Mouse (Mus musculus) lung, postnatal 0 days (tissue): ENCODE data around the gene Ctnnal1.

Experiments used
- CTCF ChIP-seq: IDR thresholded peaks from 2 replicates; pipeline ENCODE4 v1.5.1; 2016; ENCODE audit warnings: antibody characterized with exemption, mild to moderate bottlenecking
- EP300 ChIP-seq: IDR thresholded peaks from 2 replicates; pipeline ENCODE4 v1.6.1; 2016; ENCODE audit warnings: antibody characterized with exemption, mild to moderate bottlenecking, control low read depth

DNA sequence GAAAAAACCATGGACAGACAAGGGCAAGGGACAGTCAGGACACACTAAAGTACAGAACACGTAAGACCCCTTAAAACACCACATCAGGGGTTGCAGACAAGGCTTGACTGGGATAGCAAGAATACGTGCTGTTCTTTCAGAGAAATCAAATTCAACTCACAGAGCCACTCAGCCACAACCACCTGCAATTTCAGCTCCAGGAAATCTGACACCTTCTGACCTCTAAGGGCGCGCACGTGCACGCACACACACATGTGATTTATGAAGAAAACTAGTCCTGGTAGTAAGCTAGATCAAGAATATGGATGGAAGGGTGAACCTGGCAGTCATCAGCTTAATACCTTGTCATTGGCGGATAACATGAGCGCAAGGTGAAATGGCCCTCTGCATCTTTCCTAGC lies 49.9 kb downstream of the Ctnnal1 start:
- TF ChIP-seq EP300 (no peak), CTCF (no peak)
